Mouse (Mus musculus): Measurements from ENCODE around the gene Apc2. TPM values are rescaled to one million over a fixed set of nuclear protein-coding genes. Genes with fewer than 3 reads are reported as not detected.

Apc2 gene
- polyA plus RNA-seq, 1 experiment from 2014 or later: 144 TPM

DNA sequence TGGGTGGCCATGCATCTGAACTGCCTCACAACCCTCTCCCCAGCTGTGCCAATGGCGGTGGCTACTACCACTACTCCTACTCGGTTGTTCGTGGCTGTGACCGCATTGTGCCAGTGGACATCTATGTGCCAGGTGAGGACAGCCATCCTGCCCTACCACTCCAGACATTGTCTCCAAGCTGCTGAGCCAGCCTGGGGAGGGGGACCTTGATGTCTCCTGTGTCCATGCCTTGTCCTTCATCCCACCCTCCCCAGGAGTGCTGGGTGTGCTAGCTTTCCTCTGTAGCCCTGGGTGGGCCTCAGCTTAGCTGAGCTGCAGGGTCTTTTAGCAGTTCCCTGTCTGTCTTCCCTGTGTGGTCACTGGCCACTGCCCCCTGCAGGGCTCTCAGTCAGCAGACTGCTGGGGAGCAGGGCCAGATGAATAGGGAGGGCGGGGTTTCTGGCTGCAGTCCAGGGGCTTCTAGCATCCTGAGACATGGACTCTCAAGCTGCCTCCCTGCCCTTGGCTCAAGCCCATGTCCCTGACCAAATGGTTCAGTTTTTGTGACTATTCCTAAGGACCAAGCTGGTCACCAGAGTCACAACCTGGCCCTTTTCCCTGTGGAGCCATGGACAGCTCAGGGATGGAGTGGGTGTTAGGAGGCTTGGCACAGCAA lies 39.8 kb upstream of the Apc2 start:
- H3K27ac ChIP-seq (replicated peaks): no peak overlapping the region
- ATAC-seq (ENCODE audit: low FRiP score): no peak
- no peaks in the 10 kb centered on the region for H3K27me3 ChIP-seq (replicated peaks)
- peaks cover 59% of the 10 kb centered on the region for H3K36me3 ChIP-seq
- no peak overlapping the region for H3K9ac ChIP-seq (replicated peaks)
- 94% methylated on average over 5 of the region's 5 CpGs for WGBS
- H3K4me1 ChIP-seq: peaks cover 39% of the 10 kb centered on the region
- no peak overlapping the region for H3K4me2 ChIP-seq
- H3K4me3 ChIP-seq (replicated peaks): no peak overlapping the region
- H3K9me3 ChIP-seq (replicated peaks): no peaks in the 10 kb centered on the region

DNA sequence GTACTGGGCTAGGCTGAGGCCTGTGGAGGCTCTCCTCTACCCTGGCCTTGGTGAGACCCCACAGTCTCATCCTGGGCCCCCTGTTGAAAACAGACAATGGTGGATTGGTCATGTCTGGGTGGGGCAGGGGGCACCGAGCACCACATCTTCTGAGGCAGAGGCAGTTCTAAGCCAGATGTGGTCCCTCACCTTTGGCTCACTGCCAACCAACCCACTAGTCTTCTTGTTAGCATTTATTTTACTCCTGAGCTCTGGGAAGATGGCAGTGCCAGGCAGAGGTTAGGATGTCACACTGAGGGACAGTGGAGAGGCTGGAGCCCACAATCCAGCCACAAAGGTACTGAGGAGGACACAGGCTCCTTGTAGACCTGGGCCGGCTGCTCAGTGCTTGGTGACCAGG lies 37.8 kb upstream of the Apc2 start:
- Histone ChIP-seq H3K4me2 (no peak overlapping the region), H3K4me3 (replicated peaks) (no peak overlapping the region), H3K27ac (replicated peaks) (no peak overlapping the region), H3K27me3 (replicated peaks) (no peaks in the 10 kb centered on the region), H3K9ac (replicated peaks) (no peak overlapping the region; the same call in 1 of the 2 replicates), H3K4me1 (peaks cover 41% of the 10 kb centered on the region), H3K9me3 (replicated peaks) (no peaks in the 10 kb centered on the region), H3K36me3 (peaks cover 55% of the 10 kb centered on the region)
- no peak for ATAC-seq (ENCODE audit: low FRiP score)
- WGBS: 84% methylated on average over 2 of the region's 2 CpGs

DNA sequence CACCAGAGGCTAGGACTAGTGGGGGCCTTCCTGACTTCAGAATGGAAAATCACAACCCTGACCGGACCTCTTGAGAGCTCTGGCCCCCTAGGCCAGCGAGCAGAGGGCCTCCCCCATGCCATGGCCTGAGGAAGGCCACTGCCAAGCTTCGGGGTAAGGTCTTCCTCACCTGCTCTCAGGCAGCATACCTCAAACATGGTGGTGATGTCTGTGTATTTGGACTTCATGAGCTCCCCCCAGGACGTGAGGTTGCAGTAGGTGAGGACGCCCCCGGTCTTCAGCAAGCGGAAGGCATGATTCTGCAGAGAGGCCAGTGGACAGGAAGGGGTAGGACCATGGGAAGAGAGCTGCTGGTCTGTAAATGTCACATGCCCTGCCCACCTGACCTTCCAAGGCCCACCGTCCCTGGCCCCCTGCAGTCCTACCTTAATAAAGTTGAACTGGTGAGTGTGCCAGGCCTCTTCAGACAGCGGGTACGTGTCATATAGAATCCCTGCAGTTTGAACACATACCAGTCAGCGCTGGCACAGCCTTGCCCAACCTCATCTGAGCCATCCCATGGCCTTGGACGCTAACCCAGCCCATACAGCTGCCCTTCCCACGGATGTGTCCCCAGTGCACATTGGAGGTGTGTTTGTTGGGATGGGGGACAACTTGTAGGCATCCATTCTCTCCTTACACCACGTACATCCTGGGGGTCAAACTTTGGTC lies 36.9 kb upstream of the Apc2 start:
- WGBS: 92% methylated on average over 14 of the region's 14 CpGs
- no peak for ATAC-seq (ENCODE audit: low FRiP score)

DNA sequence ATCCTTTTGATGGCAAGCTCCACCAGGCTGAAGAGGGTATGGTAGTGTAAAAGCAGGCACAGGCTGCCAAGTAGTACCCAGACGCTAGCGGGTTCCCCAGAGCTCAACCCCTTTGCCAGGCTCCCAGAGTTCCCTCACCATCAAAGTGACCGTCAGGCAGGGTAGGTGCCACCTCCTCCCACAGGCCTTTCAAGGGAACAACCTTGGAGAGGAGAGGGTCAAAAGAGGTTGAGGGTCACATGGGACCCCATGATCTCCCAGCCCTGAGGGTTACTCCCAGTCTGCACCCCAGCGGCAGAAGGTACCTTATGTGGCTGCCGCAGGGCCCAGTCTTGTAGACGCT lies 36.3 kb upstream of the Apc2 start:
- Histone ChIP-seq H3K27ac (replicated peaks) (no peak overlapping the region), H3K4me2 (peak overlapping the region; percentile 91), H3K36me3 (peaks cover 40% of the 10 kb centered on the region), H3K9ac (replicated peaks) (peak overlapping the region; percentile 59; the same call in 1 of the 2 replicates), H3K4me3 (replicated peaks) (peak overlapping the region; percentile 51; the same call in 1 of the 2 replicates), H3K4me1 (peaks cover 45% of the 10 kb centered on the region), H3K27me3 (replicated peaks) (no peaks in the 10 kb centered on the region), H3K9me3 (replicated peaks) (no peaks in the 10 kb centered on the region)
- 81% methylated on average over 6 of the region's 6 CpGs for WGBS
- ATAC-seq (ENCODE audit: low FRiP score): no peak

More for the DNA sequence above, 36.9 kb upstream of the Apc2 start:
- peak overlapping the region; percentile 91 for H3K4me2 ChIP-seq
- H3K4me1 ChIP-seq: peaks cover 41% of the 10 kb centered on the region
- H3K27ac ChIP-seq (replicated peaks): no peak overlapping the region
- H3K9me3 ChIP-seq (replicated peaks): no peaks in the 10 kb centered on the region
- no peak overlapping the region for H3K9ac ChIP-seq (replicated peaks)
- no peak overlapping the region for H3K4me3 ChIP-seq (replicated peaks)
- H3K36me3 ChIP-seq: peaks cover 46% of the 10 kb centered on the region
- no peaks in the 10 kb centered on the region for H3K27me3 ChIP-seq (replicated peaks)

DNA sequence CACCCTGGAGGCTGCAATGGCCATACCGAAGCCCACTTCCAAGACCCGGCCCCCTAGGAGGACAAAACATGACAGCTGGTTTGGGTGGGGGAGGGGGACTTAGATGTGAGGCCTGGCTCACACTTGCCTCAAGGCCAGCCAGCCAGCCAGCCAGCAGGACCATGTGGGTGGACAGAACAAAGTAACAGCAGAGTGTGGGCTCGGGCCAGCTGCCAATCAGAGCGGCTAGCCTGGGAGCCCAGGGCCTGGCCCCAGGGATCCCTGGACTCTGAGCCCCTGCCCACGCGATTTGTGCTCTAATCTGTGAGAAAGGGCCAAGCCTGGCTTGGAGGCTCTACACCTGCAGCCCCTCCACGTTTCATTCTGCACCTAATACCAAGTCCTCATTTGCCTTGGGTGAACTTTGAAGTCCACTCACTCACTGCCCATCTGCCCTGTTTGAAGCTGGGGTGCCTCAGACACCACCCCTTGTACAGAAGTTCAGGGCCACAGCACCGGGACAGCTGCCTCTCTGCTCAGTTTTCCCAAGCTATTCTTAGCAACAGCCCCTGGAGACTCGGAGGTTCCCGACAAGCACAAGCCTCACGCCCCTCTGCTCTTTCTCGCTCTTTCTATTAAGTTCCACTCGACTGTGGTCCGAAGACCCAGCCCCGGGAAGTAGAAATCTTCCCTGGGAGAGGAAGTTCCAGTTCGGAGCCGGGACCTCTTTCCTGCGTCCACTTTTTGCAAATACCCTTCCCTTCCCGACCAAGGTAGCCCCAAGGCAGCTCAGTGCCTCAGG lies 35.7 kb upstream of the Apc2 start:
- peaks cover 46% of the 10 kb centered on the region for H3K4me1 ChIP-seq
- H3K9me3 ChIP-seq (replicated peaks): no peaks in the 10 kb centered on the region
- peak overlapping the region; percentile 88 for H3K27ac ChIP-seq (replicated peaks)
- 5% methylated on average over 19 of the region's 19 CpGs for WGBS
- ATAC-seq (ENCODE audit: low FRiP score): no peak
- H3K4me2 ChIP-seq: peak overlapping the region; percentile 91
- H3K27me3 ChIP-seq (replicated peaks): no peaks in the 10 kb centered on the region
- peaks cover 34% of the 10 kb centered on the region for H3K36me3 ChIP-seq
- H3K4me3 ChIP-seq (replicated peaks): peak overlapping the region; percentile 51
- peak overlapping the region; percentile 59 for H3K9ac ChIP-seq (replicated peaks)

DNA sequence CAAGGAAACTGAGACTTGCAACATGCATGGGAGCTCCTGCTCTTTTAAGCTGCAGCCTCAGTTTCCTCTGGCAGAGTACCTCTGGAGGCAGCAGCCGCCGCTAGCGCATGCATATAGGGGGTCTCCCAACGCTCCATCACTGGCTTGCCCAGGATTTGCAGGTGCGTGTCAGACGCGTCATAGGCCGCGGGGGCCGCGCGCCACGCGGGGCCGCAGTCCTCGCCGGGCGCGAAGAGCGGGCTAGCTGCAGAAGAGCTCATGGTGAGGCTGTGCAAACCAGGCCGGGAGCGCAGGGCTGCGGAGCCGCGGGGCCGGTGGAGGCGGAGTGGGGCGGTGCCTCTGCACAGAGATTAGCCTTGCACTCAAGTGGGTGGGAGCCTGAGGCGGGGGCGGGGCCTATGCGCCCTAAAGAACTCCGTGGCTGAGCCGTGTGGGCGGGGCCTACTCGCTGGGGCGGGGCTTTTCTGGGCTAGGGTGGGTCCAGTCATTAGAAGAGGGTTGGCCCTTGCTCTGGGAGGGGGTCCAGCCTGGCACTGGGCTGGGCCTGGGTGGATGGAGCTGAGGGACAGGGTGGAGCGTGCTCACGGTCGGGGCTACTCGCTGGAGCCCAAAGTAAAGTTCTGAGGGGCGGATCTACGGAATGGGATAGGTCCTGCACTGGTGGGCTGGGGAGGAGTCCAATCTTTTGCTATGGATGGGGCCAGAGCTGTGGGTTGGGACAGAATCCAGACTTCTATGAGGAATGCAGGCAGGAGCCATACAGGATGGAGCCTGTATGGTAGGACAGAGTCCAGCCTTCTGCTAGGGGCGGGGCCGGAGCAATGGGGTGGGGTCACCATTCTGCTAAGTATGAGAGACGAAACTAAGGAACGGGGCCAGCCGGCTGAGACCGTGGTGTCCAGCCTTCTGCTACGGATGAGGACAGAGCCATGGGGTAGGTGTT lies 34.9 kb upstream of the Apc2 start, which contains the start of the genes Gamt and Dazap1:
Gamt (minus strand) TSS at position 371 of the 943 bp plus-strand sequence.
Dazap1 (plus strand) TSS at position 845 of the 943 bp plus-strand sequence.
- H3K36me3 ChIP-seq: peaks cover 26% of the 10 kb centered on the region
- H3K27me3 ChIP-seq (replicated peaks): no peaks in the 10 kb centered on the region
- peak within 1 kb of the TSS; percentile 88 for H3K27ac ChIP-seq (replicated peaks)
- under 1% methylated on average over 49 of the region's 49 CpGs for WGBS
- peaks cover 50% of the 10 kb centered on the region for H3K4me1 ChIP-seq
- ATAC-seq (ENCODE audit: low FRiP score): peak; percentile 81
- no peaks in the 10 kb centered on the region for H3K9me3 ChIP-seq (replicated peaks)
- H3K9ac ChIP-seq (replicated peaks): peak within 1 kb of the TSS; percentile 59
- H3K4me2 ChIP-seq: peak within 1 kb of the TSS; percentile 91
- peak within 1 kb of the TSS; percentile 51 for H3K4me3 ChIP-seq (replicated peaks)

DNA sequence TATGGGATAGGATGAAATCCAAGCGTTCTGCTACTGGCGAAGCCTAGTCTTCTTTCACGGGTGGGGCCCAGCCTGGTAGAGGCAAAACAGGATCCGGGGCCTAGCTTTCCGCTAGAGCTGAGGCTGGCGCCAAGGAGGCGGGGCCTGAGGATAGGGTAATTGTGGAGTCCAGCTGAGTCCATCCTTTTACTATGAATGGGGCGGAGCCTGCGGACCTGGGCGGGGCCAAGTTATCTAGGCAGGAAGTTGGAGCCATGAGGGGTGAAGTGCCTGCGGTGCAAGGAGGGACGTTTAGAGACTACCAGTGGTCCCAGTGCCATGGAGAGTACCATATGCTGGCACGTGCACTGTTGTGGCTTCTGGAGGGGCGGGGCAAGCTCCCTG lies 34.2 kb upstream of the Apc2 start:
- Histone ChIP-seq H3K4me2 (peak overlapping the region; percentile 91), H3K4me3 (replicated peaks) (peak overlapping the region; percentile 51), H3K27ac (replicated peaks) (peak overlapping the region; percentile 88), H3K36me3 (peaks cover 20% of the 10 kb centered on the region), H3K9me3 (replicated peaks) (no peaks in the 10 kb centered on the region), H3K4me1 (peaks cover 54% of the 10 kb centered on the region), H3K9ac (replicated peaks) (peak overlapping the region; percentile 59), H3K27me3 (replicated peaks) (no peaks in the 10 kb centered on the region)
- ATAC-seq (ENCODE audit: low FRiP score): peak; percentile 53
- under 1% methylated on average over 14 of the region's 14 CpGs for WGBS

DNA sequence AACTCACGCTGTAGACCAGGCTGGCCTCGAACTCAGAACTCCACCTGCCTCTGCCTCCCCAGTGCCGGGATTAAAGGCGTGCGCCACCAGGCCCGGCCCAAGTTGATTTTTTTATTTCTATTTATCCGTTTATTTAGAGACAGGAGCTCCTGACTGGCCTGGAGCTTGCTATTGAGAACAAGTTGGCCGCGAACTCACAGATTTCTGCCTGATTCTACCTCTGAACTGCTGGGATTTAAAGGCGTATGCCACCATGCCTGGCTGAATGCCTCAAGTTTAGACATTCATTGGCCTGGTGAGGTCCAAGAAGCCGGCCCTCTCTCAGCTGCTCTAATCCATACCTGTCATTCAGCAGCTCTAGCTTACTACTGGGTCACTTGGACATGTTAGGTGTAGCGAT lies 33.6 kb upstream of the Apc2 start:
- Histone ChIP-seq H3K9ac (replicated peaks) (peak overlapping the region; percentile 59; the same call in 1 of the 2 replicates), H3K4me3 (replicated peaks) (peak overlapping the region; percentile 51), H3K4me1 (peaks cover 60% of the 10 kb centered on the region), H3K9me3 (replicated peaks) (no peaks in the 10 kb centered on the region), H3K27ac (replicated peaks) (peak overlapping the region; percentile 88; the same call in 1 of the 2 replicates), H3K4me2 (peak overlapping the region; percentile 91), H3K36me3 (peaks cover 15% of the 10 kb centered on the region), H3K27me3 (replicated peaks) (no peaks in the 10 kb centered on the region)
- WGBS: 76% methylated on average over 12 of the region's 12 CpGs
- no peak for ATAC-seq (ENCODE audit: low FRiP score)

DNA sequence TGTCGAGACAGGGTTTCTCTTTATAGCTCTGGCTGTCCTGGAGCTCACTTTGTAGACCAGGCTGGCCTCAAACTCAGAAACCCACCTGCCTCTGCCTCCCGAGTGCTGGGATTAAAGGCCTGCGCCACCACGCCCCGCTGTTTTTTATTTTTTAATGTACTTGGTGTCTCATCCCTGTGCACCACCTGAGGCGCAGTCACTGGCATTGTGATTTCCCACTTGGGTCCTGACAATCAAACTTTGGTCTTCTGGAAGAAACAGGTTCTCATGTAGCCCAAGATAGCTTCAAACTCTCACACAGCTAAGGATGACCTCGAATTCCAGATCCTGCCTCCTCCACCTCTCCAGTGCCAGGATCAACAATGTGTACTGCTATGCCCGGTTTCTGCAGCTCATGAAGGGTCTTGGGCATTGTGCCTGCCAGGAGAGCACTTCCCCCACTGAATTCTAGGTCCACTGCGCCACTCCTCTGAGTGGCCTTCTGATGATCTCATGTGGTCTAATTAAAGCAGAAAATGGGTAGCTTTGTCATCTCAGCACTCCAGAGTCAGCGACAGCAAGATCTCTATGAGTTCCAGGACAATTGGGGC lies 32.9 kb upstream of the Apc2 start:
- no peak overlapping the region for H3K9ac ChIP-seq (replicated peaks)
- no peaks in the 10 kb centered on the region for H3K27me3 ChIP-seq (replicated peaks)
- peaks cover 11% of the 10 kb centered on the region for H3K36me3 ChIP-seq
- no peaks in the 10 kb centered on the region for H3K9me3 ChIP-seq (replicated peaks)
- ATAC-seq (ENCODE audit: low FRiP score): no peak
- H3K27ac ChIP-seq (replicated peaks): no peak overlapping the region
- no peak overlapping the region for H3K4me2 ChIP-seq
- H3K4me1 ChIP-seq: peaks cover 67% of the 10 kb centered on the region
- no peak overlapping the region for H3K4me3 ChIP-seq (replicated peaks)
- WGBS: 94% methylated on average over 10 of the region's 10 CpGs

DNA sequence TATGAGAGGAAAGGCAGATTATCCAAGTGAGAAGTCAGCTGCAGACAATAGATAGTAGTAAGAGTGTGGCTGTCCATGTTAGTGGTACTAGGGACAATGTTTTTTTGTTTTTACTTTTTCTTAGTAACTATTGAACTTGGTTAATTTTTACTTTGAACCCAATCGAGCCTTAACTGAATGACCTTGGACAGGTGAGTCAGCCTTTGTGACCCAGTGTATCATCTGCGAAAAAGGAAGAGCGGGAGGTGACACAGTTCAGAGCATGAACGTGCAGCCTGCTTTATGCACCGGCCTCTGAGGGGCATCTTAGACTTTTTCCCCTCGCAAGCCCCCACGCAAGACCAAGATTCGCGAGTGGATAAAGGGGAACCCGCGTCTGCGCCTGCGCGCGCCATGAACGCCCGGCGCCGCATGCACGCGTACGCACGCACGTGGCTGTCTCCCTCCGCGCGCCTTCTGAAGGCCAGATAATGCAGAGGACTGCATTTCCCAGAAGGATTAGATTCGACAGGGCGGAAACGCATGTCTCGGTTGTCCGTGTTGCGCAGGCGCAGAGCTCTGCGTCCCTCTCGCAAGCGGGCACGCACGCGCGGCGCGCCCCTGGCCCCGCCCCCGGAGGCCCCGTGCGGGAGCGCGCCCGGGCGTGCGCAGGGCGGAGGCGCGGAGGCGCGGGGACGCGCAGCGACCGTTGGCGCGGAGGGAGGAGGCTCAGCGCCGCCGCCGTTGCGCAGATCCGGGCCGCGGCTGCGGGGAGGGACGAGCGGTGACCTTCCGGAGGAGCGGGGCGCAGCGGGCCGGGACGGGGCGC lies 31.2 kb upstream of the Apc2 start:
- H3K4me1 ChIP-seq: peaks cover 74% of the 10 kb centered on the region

More for the DNA sequence above, 31.2 kb upstream of the Apc2 start:
- peak; percentile 71 for ATAC-seq (ENCODE audit: low FRiP score)
- 2% methylated on average over 70 of the region's 81 CpGs for WGBS
- H3K9me3 ChIP-seq (replicated peaks): no peaks in the 10 kb centered on the region
- H3K4me3 ChIP-seq (replicated peaks): peak overlapping the region; percentile 92
- peak overlapping the region; percentile 77 for H3K4me2 ChIP-seq
- H3K27me3 ChIP-seq (replicated peaks): no peaks in the 10 kb centered on the region
- H3K27ac ChIP-seq (replicated peaks): peak overlapping the region; percentile 88
- H3K9ac ChIP-seq (replicated peaks): peak overlapping the region; percentile 100
- no peaks in the 10 kb centered on the region for H3K36me3 ChIP-seq
